Mouse (Mus musculus) G1E (cell line): ENCODE measurements around the gene Prrt2.
A peak's percentile ranks its signal among the peaks of the same experiment; 100 is the strongest.

ENCODE experiments used
- CTCF ChIP-seq: IDR thresholded peaks from 2 replicates; pipeline ENCODE4 v1.5.1; 2012; ENCODE audit warnings: low read depth, low read length, inconsistent platforms, mixed read lengths
- GATA1 ChIP-seq: IDR thresholded peaks from 2 replicates; pipeline ENCODE4 v1.6.1; 2012; ENCODE audit warnings: borderline replicate concordance, low read length, inconsistent platforms, mixed read lengths
- GATA2 ChIP-seq: IDR thresholded peaks from 2 replicates; pipeline ENCODE4 v1.6.1; 2012; ENCODE audit warnings: low read depth, low read length, inconsistent platforms, borderline replicate concordance
- POLR2AphosphoS5 ChIP-seq: IDR thresholded peaks from 2 replicates; pipeline ENCODE4 v1.6.1; 2012; ENCODE audit warnings: low read depth, low read length, inconsistent platforms; ENCODE audit not compliant: insufficient replicate concordance
- TAL1 ChIP-seq: conservative IDR thresholded peaks from 2 replicates; pipeline ENCODE4 v1.6.1; 2012; ENCODE audit warnings: low read depth, low read length, inconsistent platforms, mixed read lengths

DNA sequence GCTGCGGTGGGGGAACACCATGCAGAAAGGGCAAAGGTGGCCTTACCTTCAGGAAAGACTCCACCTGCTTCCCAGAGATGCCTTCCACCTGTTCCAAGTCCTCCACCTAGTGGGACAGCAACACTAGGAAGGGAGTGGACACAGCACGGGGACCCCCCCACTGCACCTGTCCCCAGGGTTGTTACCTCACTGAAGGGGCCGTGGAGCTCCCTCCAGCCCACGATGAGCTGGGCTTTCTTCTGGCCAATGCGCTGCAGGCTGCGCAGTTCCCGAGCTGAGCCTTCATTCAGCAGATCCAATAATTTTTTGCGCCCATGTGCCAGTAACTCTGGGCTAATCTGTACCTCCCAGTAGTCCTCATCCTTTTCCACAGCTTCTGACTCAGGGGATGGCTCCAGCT, 6.9 kb upstream of the Prrt2 start:
- no peak for TF ChIP-seq CTCF
- TF ChIP-seq TAL1, result no peak
- TF ChIP-seq GATA1, result no peak
- TF ChIP-seq GATA2, result no peak
- peak; percentile 15; the same call in 1 of the 2 replicates for TF ChIP-seq POLR2AphosphoS5
